Mouse (Mus musculus) right cerebral cortex, postnatal 14 days (tissue): Measurements from ENCODE around the gene Rgs9.

Experiments
- DNase-seq: peaks from one replicate; pipeline ENCODE4 v3.0.0; 2022

Gene Rgs9

DNA sequence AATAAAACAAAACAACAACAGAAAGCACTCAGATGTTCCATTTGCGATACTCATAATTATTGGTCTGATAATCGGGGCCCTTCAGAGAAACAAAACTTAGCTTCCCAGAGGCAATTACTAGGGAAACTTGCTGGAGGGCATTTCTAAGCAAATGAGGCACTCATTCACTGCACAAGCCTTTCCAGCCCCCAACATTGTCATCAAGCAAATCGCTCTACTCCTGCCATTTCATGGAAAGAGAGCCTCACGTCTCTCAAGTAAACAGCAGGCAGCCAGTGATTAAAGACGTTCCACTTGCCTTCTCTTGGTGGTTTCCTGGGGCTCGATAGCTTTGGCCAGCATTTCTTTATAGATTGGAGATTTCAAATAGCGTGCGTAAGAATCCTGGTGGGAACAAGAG is 60.1 kb downstream of the Rgs9 start:
- DNase-seq, result no peak

DNA sequence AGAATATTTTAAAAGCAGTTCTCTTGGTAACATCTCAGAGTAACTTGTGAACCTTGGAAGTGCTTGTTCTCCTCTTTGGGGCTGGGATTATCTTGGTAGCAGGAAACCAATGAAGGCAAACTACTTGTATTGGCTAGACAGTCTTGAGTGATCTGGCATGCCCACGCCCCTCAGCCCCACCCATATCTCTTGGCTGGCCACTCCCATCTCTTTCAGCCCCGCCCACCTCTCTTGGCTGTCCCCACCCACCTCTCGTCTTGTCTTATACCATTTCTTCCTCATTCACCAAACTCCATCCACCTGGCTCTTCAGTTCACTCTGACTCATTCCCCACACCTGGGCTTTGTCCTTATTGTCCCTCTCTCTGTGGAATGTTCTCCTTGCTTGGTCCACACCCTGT is 64.3 kb downstream of the Rgs9 start:
- DNase-seq, result no peak

DNA sequence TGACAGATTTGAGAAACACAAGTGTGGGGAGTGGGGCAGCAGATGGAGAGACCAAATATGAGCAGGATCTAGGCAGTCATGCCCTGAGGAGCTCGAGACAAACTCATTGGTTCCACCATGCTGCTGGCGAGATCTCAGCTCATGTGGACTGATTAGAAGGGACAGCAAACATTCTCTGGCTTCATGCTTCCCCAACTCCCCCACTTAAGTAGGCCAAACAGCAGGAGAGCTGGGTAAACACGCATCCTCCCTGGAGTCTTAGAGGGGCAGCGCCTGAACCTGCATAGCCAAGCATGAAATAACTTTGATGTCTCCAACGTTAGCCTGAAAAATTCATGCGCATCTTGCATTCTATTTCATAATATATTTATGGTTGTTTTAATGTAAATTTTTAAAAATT is 65.1 kb downstream of the Rgs9 start:
- no peak for DNase-seq

GRCm38 (mm10) chr11:109227139-109227538 is 70.8 kb downstream of the Rgs9 start:
- no peak for DNase-seq

GRCm38 (mm10) chr11:109221209-109222007 is 76.5 kb downstream of the Rgs9 start:
- peak; percentile 42 for DNase-seq

DNA sequence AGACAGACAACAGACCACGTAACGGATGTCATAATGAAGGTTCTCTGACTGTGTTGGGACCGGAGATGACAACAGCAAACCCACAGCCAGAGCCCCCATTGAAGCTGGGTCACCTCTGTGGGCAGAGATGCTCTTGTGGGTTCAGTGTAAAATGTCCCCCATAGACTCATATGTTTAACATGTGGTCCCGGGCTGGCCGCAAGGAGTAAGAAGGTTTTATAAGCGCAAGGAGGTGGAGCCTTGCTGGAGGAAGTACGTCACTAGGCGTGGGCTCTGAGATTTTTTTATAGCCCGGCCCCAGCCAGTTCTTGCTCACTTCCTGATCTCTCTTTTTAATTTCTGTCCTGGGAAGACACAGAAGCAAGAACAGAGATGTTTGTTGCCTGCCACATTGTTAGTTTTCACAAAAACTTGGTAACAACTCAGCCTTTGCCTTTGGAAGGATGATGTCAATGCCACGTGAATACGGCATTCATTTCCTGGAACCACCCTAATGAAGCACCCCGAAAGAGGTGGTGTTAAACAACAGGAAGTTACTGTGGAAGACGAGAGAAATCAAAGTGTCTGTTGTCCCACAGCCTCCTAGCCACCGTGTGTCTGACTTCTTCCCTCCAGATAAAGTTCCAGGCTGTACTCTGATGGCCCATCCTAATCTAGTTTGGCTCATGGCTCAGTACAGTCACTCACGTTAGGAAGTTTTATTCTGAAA is 79.1 kb downstream of the Rgs9 start:
- DNase-seq, result no peak

GRCm38 (mm10) chr11:109217827-109218536 is 79.9 kb downstream of the Rgs9 start:
- no peak for DNase-seq

GRCm38 (mm10) chr11:109210772-109211171 is 87.2 kb downstream of the Rgs9 start:
- DNase-seq, result no peak

- DNase-seq, result no peak
Measured at GRCm38 (mm10) chr11:109210341-109210740, 87.6 kb downstream of the Rgs9 start.

- no peak for DNase-seq
Measured at GRCm38 (mm10) chr11:109206732-109207131, 91.2 kb downstream of the Rgs9 start.

DNA sequence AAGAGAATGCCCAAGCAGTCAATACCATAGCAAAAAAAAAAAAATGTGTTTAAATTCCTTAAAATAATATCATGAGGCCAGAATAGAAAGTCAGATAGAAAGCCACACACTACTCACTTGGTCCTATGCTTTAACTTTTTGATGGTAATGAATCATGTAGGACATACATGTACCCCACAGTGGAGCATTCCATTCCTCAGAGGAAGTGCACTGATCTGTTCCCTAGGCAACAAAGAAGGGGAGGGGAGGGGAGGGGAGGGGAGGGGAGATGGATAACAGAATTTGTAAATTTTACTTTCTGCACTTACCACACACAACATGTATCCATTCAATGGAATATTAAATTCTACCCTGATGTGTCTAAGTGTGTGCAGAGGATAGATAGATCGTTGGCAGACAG is 91.9 kb downstream of the Rgs9 start:
- DNase-seq, result no peak

- no peak for DNase-seq
Measured at GRCm38 (mm10) chr11:109199612-109200293, 98.2 kb downstream of the Rgs9 start.

GRCm38 (mm10) chr11:109192673-109193557 is 105.0 kb downstream of the Rgs9 start:
- peak; percentile 78 for DNase-seq

- DNase-seq, result no peak
Measured at GRCm38 (mm10) chr11:109188235-109188634, 109.7 kb downstream of the Rgs9 start.

DNA sequence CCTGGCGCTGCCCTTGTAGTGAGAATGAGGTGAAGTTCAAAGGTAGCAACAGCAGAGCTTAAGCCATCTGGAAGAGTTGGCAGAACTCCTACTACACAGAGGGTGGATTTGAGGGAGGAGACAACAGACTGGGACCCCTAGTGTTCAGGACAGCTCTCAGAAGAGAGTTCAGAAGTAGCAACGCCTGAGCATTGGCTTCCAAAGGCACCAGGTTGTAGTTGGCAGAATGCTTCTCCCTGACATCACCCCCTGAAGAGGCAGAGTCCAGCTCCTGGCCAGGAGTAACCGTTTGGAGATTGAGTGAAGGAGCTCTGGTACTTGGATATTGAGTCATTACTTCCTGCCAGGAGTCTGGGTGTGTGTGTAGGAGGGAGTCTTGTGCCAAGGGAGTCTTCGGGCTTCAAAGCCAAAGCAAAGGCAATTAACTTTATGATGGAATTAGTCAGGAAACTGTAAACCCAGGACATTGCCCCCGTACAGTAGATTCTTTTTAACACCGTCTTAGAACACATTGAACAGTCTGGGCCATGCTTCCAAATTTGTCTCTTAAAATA is 110.2 kb downstream of the Rgs9 start:
- no peak for DNase-seq

DNA sequence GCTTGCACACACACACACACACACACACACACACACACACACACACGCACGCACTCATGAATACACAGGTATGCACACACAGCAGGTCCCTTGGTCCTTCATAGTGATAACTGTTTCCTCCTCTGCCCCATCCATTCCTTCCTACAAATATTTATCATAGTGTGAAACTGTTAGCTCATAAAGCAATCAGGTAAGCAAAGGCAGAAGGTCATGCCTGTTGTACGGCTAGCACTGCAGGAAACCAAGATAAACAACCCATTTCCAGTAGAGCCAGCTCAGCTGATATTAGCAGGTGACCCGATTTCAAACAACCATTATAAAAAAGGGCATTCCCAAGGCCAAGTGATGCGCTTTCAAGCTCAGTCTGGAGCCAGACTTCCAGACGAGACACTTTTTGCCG is 116.8 kb downstream of the Rgs9 start:
- DNase-seq, result no peak

GRCm38 (mm10) chr11:109180290-109180689 is 117.6 kb downstream of the Rgs9 start:
- no peak for DNase-seq

DNA sequence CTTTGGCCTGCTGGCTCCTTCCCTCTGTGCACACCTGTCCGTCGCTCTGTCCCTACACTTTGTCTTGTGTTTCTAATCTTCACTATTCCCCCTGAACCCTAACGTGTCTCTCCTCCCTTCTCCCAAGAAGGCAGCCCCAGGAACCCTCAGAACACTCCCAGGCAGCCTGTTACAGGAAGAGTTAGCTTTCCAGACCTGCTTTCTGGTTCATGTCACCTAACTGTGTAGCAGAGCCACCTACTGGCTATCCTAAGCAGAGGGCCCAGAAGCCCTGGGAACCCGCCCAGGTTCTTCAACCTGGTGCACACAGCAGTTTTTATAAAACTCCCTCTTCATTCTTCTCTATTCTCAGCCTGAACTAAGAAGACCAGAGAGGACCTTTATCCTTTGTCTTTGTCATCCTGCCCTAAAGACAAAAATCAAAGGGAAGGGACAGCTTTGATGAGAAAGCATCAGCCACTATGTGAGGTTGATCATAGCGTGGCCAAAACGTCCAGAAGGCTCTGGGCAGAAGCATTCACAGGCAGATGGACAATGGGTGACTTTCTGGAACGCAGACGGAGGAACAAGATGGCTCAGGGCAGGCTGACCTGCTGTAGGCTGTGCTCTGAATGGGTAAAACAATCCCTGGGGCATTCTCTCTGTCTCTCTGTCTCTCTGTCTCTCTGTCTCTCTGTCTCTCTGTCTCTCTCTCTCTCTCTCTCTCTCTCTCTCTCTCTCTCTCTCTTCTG is 119.0 kb downstream of the Rgs9 start:
- peak; percentile 55 for DNase-seq

DNA sequence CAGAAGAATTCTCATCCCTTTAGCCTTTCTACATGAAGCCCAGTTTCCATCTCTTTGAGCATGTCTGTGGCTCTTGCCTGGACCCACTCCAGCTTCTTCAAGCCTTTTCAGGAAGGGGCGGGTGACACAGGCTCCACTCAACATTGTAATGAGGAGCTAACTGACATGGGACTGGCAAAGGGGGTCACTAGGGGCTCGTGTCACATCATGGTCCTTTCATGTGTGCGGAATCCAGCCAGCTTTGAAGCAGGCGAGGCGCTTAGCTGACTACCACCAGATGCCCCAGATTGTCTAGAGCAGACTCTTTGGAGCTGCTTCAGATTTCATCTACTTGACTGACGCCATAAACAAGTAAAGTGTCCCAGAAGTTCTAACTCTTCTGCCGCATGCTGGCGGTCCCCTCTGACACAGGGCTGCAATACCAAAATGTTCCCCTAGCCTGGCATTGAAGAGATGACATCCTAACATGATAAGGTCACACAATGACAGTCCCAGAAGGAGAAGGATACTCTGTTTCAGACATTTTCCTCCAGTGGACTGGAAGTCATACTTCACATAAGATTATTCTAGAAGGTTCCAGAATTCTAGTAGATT is 122.5 kb downstream of the Rgs9 start:
- no peak for DNase-seq
